ENCODE assay signal across 5 mouse cellular contexts in genomic region chr7:52865755-52866154, GRCm38 (mm10).
"Had no signal": no experiment of that assay in that cellular context is flagged by ENCODE, and none has a peak within 500 bp of the region (broad histone marks: within the 10 kb centered on the region; RNA-seq: fewer than 3 reads in every experiment).

No protein-coding gene starts in this region.

- DNase-seq: kidney, postnatal 14 days; lung, adult 2 months; lung, postnatal 14 days; right cerebral cortex, postnatal 25 days; thymus, postnatal 36 days had no signal
